Mouse (Mus musculus) hindbrain, embryonic 14.5 days (tissue): ENCODE measurements around the gene Znrd1as. TPM values are rescaled to one million over a fixed set of nuclear protein-coding genes. Genes with fewer than 3 reads are reported as not detected.
"Not testable (repeated sequence)": the region's sequence is repeated elsewhere in the genome, so short reads cannot be mapped to it uniquely, and the experiment has no call there.

ENCODE experiments used
- ATAC-seq: fragments of 200-750 bp; cut with Nextera tagmentation; 2 replicates; pipeline ENCODE4 v1.8.0; 2017; ENCODE audit warnings: moderate number of reproducible peaks, mild to moderate bottlenecking, moderate TSS enrichment, moderate library complexity; ENCODE audit not compliant: low FRiP score
- DNase-seq: peaks from one replicate; pipeline ENCODE4 v3.0.0-alpha.2; 2015; ENCODE audit warnings: low spot score
- H3K27ac ChIP-seq: fragments of 300-500 bp; sonication (generic); 2 replicates; pipeline ENCODE4 v1.5.1; 2014; ENCODE audit warnings: mild to moderate bottlenecking, moderate library complexity
- H3K27me3 ChIP-seq: fragments of 300-500 bp; sonication (generic); 2 replicates; pipeline ENCODE4 v1.6.1; 2014; ENCODE audit warnings: mild to moderate bottlenecking, low read length, mixed read lengths; ENCODE audit not compliant: control insufficient read depth, insufficient read depth
- H3K36me3 ChIP-seq: fragments of 300-500 bp; sonication (generic); replicated peaks from 2 replicates; pipeline ENCODE4 v1.6.1; 2014; ENCODE audit not compliant: control insufficient read depth, insufficient read depth
- H3K4me1 ChIP-seq: fragments of 300-500 bp; sonication (generic); replicated peaks from 2 replicates; pipeline ENCODE4 v1.6.1; 2014; ENCODE audit warnings: antibody characterized with exemption, low read length, mixed read lengths; ENCODE audit not compliant: control insufficient read depth, insufficient read depth
- H3K4me2 ChIP-seq: fragments of 300-500 bp; sonication (generic); replicated peaks from 2 replicates; pipeline ENCODE4 v1.6.1; 2014; ENCODE audit warnings: mild to moderate bottlenecking, moderate library complexity
- H3K4me3 ChIP-seq: fragments of 300-500 bp; sonication (generic); replicated peaks from 2 replicates; pipeline ENCODE4 v1.5.1; 2014; ENCODE audit warnings: mild to moderate bottlenecking, low read length
- H3K9ac ChIP-seq: fragments of 300-500 bp; sonication (generic); 2 replicates; pipeline ENCODE4 v1.6.1; 2014
- H3K9me3 ChIP-seq: fragments of 300-500 bp; sonication (generic); 2 replicates; pipeline ENCODE4 v1.6.1; 2016; ENCODE audit warnings: low read length; ENCODE audit not compliant: control insufficient read depth
- WGBS: fragments of 180-500 bp; shearing (Covaris S2); extraction: QIAGEN DNeasy Blood & Tissue Kit; methylation state at CpG from one replicate; pipeline ENCODE4 v1.1.7; 2014; 5-methylcytosine and 5-hydroxymethylcytosine counted together
- polyA plus RNA-seq: library from polyadenylated mRNA; unstranded; fragments of >200 nt; fragmentation: Nextera tagmentation; extraction: Ambion mirVana; gene quantifications from 2 replicates; pipeline ENCODE4 v1.2.1, GENCODE M21; 2014

Gene Znrd1as
- polyA plus RNA-seq, 1 experiment from 2014 or later: 5.1 TPM

- H3K4me2 ChIP-seq, H3K4me1 ChIP-seq, H3K4me3 ChIP-seq, H3K36me3 ChIP-seq, H3K9me3 ChIP-seq, H3K9ac ChIP-seq, H3K27ac ChIP-seq, ATAC-seq, DNase-seq: not testable (repeated sequence)
- H3K27me3 ChIP-seq: peaks cover 28% of the 10 kb centered on the region
- 94% methylated on average over 6 of the region's 6 CpGs for WGBS
These were observed 32.2 kb downstream of the Znrd1as start for GRCm38 (mm10) chr17:36990630-36991029.

- Histone ChIP-seq H3K9ac (no peak overlapping the region), H3K4me1 (no peaks in the 10 kb centered on the region), H3K36me3 (no peaks in the 10 kb centered on the region), H3K4me3 (no peak overlapping the region), H3K4me2 (no peak overlapping the region), H3K9me3 (no peaks in the 10 kb centered on the region), H3K27ac (no peak overlapping the region), H3K27me3 (peaks cover 25% of the 10 kb centered on the region)
- no peak for DNase-seq
- no peak for ATAC-seq
- WGBS: 76% methylated on average over 3 of the region's 3 CpGs
These were observed 34.1 kb downstream of the Znrd1as start for GRCm38 (mm10) chr17:36992336-36993104.

- H3K4me3 ChIP-seq: no peak overlapping the region
- ATAC-seq: no peak
- no peak overlapping the region for H3K27ac ChIP-seq
- H3K9ac ChIP-seq: no peak overlapping the region
- no peak overlapping the region for H3K4me2 ChIP-seq
- H3K27me3 ChIP-seq: peaks cover 11% of the 10 kb centered on the region
- no peak for DNase-seq
- no peaks in the 10 kb centered on the region for H3K4me1 ChIP-seq
- WGBS: 94% methylated on average over 4 of the region's 4 CpGs
- no peaks in the 10 kb centered on the region for H3K9me3 ChIP-seq
- no peaks in the 10 kb centered on the region for H3K36me3 ChIP-seq
These were observed 35.5 kb downstream of the Znrd1as start for GRCm38 (mm10) chr17:36993770-36994325.

- H3K9me3 ChIP-seq: no peaks in the 10 kb centered on the region
- H3K27ac ChIP-seq: no peak overlapping the region
- H3K4me3 ChIP-seq: no peak overlapping the region
- no peak overlapping the region for H3K4me2 ChIP-seq
- 88% methylated on average over 2 of the region's 2 CpGs for WGBS
- peaks cover 5% of the 10 kb centered on the region; the same call in 1 of the 2 replicates for H3K27me3 ChIP-seq
- H3K9ac ChIP-seq: no peak overlapping the region
- no peaks in the 10 kb centered on the region for H3K4me1 ChIP-seq
- no peak for ATAC-seq
- no peak for DNase-seq
- no peaks in the 10 kb centered on the region for H3K36me3 ChIP-seq
These were observed 36.1 kb downstream of the Znrd1as start for GRCm38 (mm10) chr17:36994528-36994927.

GRCm38 (mm10) chr17:36995448-36995847 is 37.1 kb downstream of the Znrd1as start:
- Histone ChIP-seq H3K4me1 (no peaks in the 10 kb centered on the region), H3K36me3 (no peaks in the 10 kb centered on the region), H3K27me3 (no peaks in the 10 kb centered on the region), H3K27ac (no peak overlapping the region), H3K4me2 (no peak overlapping the region), H3K4me3 (no peak overlapping the region), H3K9me3 (no peaks in the 10 kb centered on the region), H3K9ac (no peak overlapping the region)
- no peak for ATAC-seq
- DNase-seq: no peak
- 57% methylated on average over 3 of the region's 3 CpGs for WGBS

- WGBS: 30% methylated on average over 7 of the region's 7 CpGs
- H3K9ac ChIP-seq: no peak overlapping the region
- ATAC-seq: no peak
These were observed 38.8 kb downstream of the Znrd1as start for GRCm38 (mm10) chr17:36997033-36997735.

GRCm38 (mm10) chr17:36998477-36998876 is 40.1 kb downstream of the Znrd1as start:
- Histone ChIP-seq H3K27me3 (no peaks in the 10 kb centered on the region), H3K36me3 (no peaks in the 10 kb centered on the region), H3K4me1 (no peaks in the 10 kb centered on the region), H3K9me3 (no peaks in the 10 kb centered on the region), H3K27ac (no peak overlapping the region), H3K4me3 (no peak overlapping the region), H3K4me2 (no peak overlapping the region), H3K9ac (no peak overlapping the region)
- ATAC-seq: no peak
- DNase-seq: no peak
- WGBS: 86% methylated on average over 2 of the region's 2 CpGs

More at GRCm38 (mm10) chr17:36997033-36997735, 38.8 kb downstream of the Znrd1as start:
- Histone ChIP-seq H3K36me3 (no peaks in the 10 kb centered on the region), H3K4me3 (no peak overlapping the region), H3K27me3 (no peaks in the 10 kb centered on the region), H3K4me2 (no peak overlapping the region), H3K27ac (no peak overlapping the region), H3K9me3 (no peaks in the 10 kb centered on the region), H3K4me1 (no peaks in the 10 kb centered on the region)
- peak; percentile 86 for DNase-seq

- H3K9ac ChIP-seq: 0 out of 2 replicates have a peak within 1 kb of the TSS, but pooled peaks have one; percentile 100
- ATAC-seq: no peak
- H3K4me3 ChIP-seq: peak within 1 kb of the TSS; percentile 81
- no peaks in the 10 kb centered on the region for H3K9me3 ChIP-seq
- peaks cover 14% of the 10 kb centered on the region for H3K36me3 ChIP-seq
- H3K4me2 ChIP-seq: peak within 1 kb of the TSS; percentile 62
- H3K27me3 ChIP-seq: no peaks in the 10 kb centered on the region
- no peak within 1 kb of the TSS; the same call in 1 of the 2 replicates for H3K27ac ChIP-seq
- WGBS: 98% methylated on average over 7 of the region's 7 CpGs
- peaks cover 19% of the 10 kb centered on the region for H3K4me1 ChIP-seq
- DNase-seq: no peak
These were observed 42.5 kb downstream of the Znrd1as start, which contains the start of gene Zfp57 for GRCm38 (mm10) chr17:37000863-37001262. Gene Zfp57, plus strand, starts transcription at chr17:37001163.
